Mouse (Mus musculus): ENCODE data around the gene Erich2. TPM values are rescaled to one million over a fixed set of nuclear protein-coding genes. Genes with fewer than 3 reads are reported as not detected.
"Not testable (repeated sequence)": the region's sequence is repeated elsewhere in the genome, so short reads cannot be mapped to it uniquely, and the experiment has no call there.

Gene Erich2
- polyA plus RNA-seq, 1 experiment = 0.09 TPM

GRCm38 (mm10) chr2:70505229-70505628, 3.4 kb upstream of the Erich2 start:
- 10% methylated on average over 1 of the region's 1 CpGs for WGBS
- Histone ChIP-seq H3K36me3 (ENCODE audit: control insufficient read depth, insufficient read depth, low read length) (no peaks in the 10 kb centered on the region), H3K27me3 (ENCODE audit: control insufficient read depth, insufficient read depth, low read length) (peaks cover 17% of the 10 kb centered on the region), H3K27ac (ENCODE audit: control insufficient read depth, insufficient read depth, low read length) (no peak overlapping the region), H3K4me1 (replicated peaks; ENCODE audit: control insufficient read depth, insufficient read depth, low read length) (peaks cover 3% of the 10 kb centered on the region), H3K4me3 (ENCODE audit: control insufficient read depth, insufficient read depth, low read length) (no peak overlapping the region)
- no peak for DNase-seq
- TF ChIP-seq POLR2A (IDR thresholded peaks at IDR 0.05; ENCODE audit: control insufficient read depth, extremely low read depth, insufficient read depth, low read length, poor library complexity) = no peak

- H3K4me3 ChIP-seq (ENCODE audit: control insufficient read depth, insufficient read depth, low read length) = no peak overlapping the region
- H3K4me1 ChIP-seq (replicated peaks; ENCODE audit: control insufficient read depth, insufficient read depth, low read length) = peaks cover 3% of the 10 kb centered on the region
- no peak overlapping the region for H3K27ac ChIP-seq (ENCODE audit: control insufficient read depth, insufficient read depth, low read length)
- H3K27me3 ChIP-seq (ENCODE audit: control insufficient read depth, insufficient read depth, low read length) = peaks cover 19% of the 10 kb centered on the region
- no peak for TF ChIP-seq POLR2A (IDR thresholded peaks at IDR 0.05; ENCODE audit: control insufficient read depth, extremely low read depth, insufficient read depth, low read length, poor library complexity)
- no peak for TF ChIP-seq CTCF (IDR thresholded peaks at IDR 0.05; ENCODE audit: borderline replicate concordance, control insufficient read depth, extremely low read depth, insufficient read depth, low read length, poor library complexity)
- 15% methylated on average over 4 of the region's 4 CpGs for WGBS
- no peaks in the 10 kb centered on the region for H3K36me3 ChIP-seq (ENCODE audit: control insufficient read depth, insufficient read depth, low read length)
- no peak for DNase-seq
Measured at GRCm38 (mm10) chr2:70505896-70506295, 2.7 kb upstream of the Erich2 start.

- DNase-seq = no peak
- no peak for TF ChIP-seq CTCF (IDR thresholded peaks at IDR 0.05; ENCODE audit: borderline replicate concordance, control insufficient read depth, extremely low read depth, insufficient read depth, low read length, poor library complexity)
- TF ChIP-seq POLR2A (IDR thresholded peaks at IDR 0.05; ENCODE audit: control insufficient read depth, extremely low read depth, insufficient read depth, low read length, poor library complexity) = no peak
- Histone ChIP-seq H3K27ac (ENCODE audit: control insufficient read depth, insufficient read depth, low read length) (no peak overlapping the region), H3K36me3 (ENCODE audit: control insufficient read depth, insufficient read depth, low read length) (no peaks in the 10 kb centered on the region), H3K4me1 (replicated peaks; ENCODE audit: control insufficient read depth, insufficient read depth, low read length) (peaks cover 3% of the 10 kb centered on the region), H3K27me3 (ENCODE audit: control insufficient read depth, insufficient read depth, low read length) (peaks cover 19% of the 10 kb centered on the region), H3K4me3 (ENCODE audit: control insufficient read depth, insufficient read depth, low read length) (no peak overlapping the region)
- WGBS = 74% methylated on average over 2 of the region's 2 CpGs
Measured at GRCm38 (mm10) chr2:70506372-70506771, 2.2 kb upstream of the Erich2 start.

GRCm38 (mm10) chr2:70509021-70509632, 508 bp downstream of the Erich2 start:
- WGBS = 2% methylated on average over 56 of the region's 56 CpGs
- DNase-seq = peak; percentile 6
- Histone ChIP-seq H3K36me3 (ENCODE audit: control insufficient read depth, insufficient read depth, low read length) (no peaks in the 10 kb centered on the region), H3K4me1 (replicated peaks; ENCODE audit: control insufficient read depth, insufficient read depth, low read length) (peaks cover 3% of the 10 kb centered on the region), H3K4me3 (ENCODE audit: control insufficient read depth, insufficient read depth, low read length) (0 out of 2 replicates have a peak overlapping the region, but pooled peaks have one; percentile 19), H3K27ac (ENCODE audit: control insufficient read depth, insufficient read depth, low read length) (no peak overlapping the region), H3K27me3 (ENCODE audit: control insufficient read depth, insufficient read depth, low read length) (peaks cover 19% of the 10 kb centered on the region)
- TF ChIP-seq CTCF (IDR thresholded peaks at IDR 0.05; ENCODE audit: borderline replicate concordance, control insufficient read depth, extremely low read depth, insufficient read depth, low read length, poor library complexity) = no peak

GRCm38 (mm10) chr2:70538283-70538682, 29.7 kb downstream of the Erich2 start:
- not testable (repeated sequence) for H3K27me3 ChIP-seq (ENCODE audit: control insufficient read depth, insufficient read depth, low read length); H3K36me3 ChIP-seq (ENCODE audit: control insufficient read depth, insufficient read depth, low read length); H3K4me1 ChIP-seq (replicated peaks; ENCODE audit: control insufficient read depth, insufficient read depth, low read length); H3K27ac ChIP-seq (ENCODE audit: control insufficient read depth, insufficient read depth, low read length); H3K4me3 ChIP-seq (ENCODE audit: control insufficient read depth, insufficient read depth, low read length)
- WGBS = 43% methylated on average over 7 of the region's 7 CpGs
- TF ChIP-seq CTCF (IDR thresholded peaks at IDR 0.05; ENCODE audit: borderline replicate concordance, control insufficient read depth, extremely low read depth, insufficient read depth, low read length, poor library complexity) = peak; percentile 44; the same call in 1 of the 2 replicates
- DNase-seq = peak; percentile 41

GRCm38 (mm10) chr2:70550671-70551070, 42.1 kb downstream of the Erich2 start:
- Histone ChIP-seq H3K27ac (ENCODE audit: control insufficient read depth, insufficient read depth, low read length) (no peak overlapping the region), H3K4me3 (ENCODE audit: control insufficient read depth, insufficient read depth, low read length) (no peak overlapping the region), H3K4me1 (replicated peaks; ENCODE audit: control insufficient read depth, insufficient read depth, low read length) (no peaks in the 10 kb centered on the region), H3K27me3 (ENCODE audit: control insufficient read depth, insufficient read depth, low read length) (no peaks in the 10 kb centered on the region), H3K36me3 (ENCODE audit: control insufficient read depth, insufficient read depth, low read length) (no peaks in the 10 kb centered on the region)
- TF ChIP-seq POLR2A (IDR thresholded peaks at IDR 0.05; ENCODE audit: control insufficient read depth, extremely low read depth, insufficient read depth, low read length, poor library complexity) = no peak
- TF ChIP-seq CTCF (IDR thresholded peaks at IDR 0.05; ENCODE audit: borderline replicate concordance, control insufficient read depth, extremely low read depth, insufficient read depth, low read length, poor library complexity) = no peak
- no peak for DNase-seq
- 77% methylated on average over 6 of the region's 6 CpGs for WGBS

- no peak overlapping the region for H3K27ac ChIP-seq (ENCODE audit: control insufficient read depth, insufficient read depth, low read length)
- WGBS = 54% methylated on average over 2 of the region's 2 CpGs
- H3K36me3 ChIP-seq (ENCODE audit: control insufficient read depth, insufficient read depth, low read length) = no peaks in the 10 kb centered on the region
- no peak for DNase-seq
- H3K4me3 ChIP-seq (ENCODE audit: control insufficient read depth, insufficient read depth, low read length) = no peak overlapping the region
- no peaks in the 10 kb centered on the region for H3K27me3 ChIP-seq (ENCODE audit: control insufficient read depth, insufficient read depth, low read length)
- TF ChIP-seq POLR2A (IDR thresholded peaks at IDR 0.05; ENCODE audit: control insufficient read depth, extremely low read depth, insufficient read depth, low read length, poor library complexity) (no peak), CTCF (IDR thresholded peaks at IDR 0.05; ENCODE audit: borderline replicate concordance, control insufficient read depth, extremely low read depth, insufficient read depth, low read length, poor library complexity) (no peak)
- no peaks in the 10 kb centered on the region for H3K4me1 ChIP-seq (replicated peaks; ENCODE audit: control insufficient read depth, insufficient read depth, low read length)
Measured at GRCm38 (mm10) chr2:70551446-70551845, 42.8 kb downstream of the Erich2 start.

Measured in thymus, adult 2 months (tissue).